In genomic region chr11:109320361-109320933, GRCm38 (mm10) we compare ENCODE assay signal across 8 mouse cellular contexts. TPM values are rescaled to one million over a fixed set of nuclear protein-coding genes. Genes with fewer than 3 reads are reported as not detected.
DNase-seq lines count a peak whose midpoint lies in the region; ATAC-seq and TF ChIP-seq lines count a peak whose summit lies in the region.

No protein-coding gene starts in this region.

- DNase-seq in lung, embryonic 14.5 days, result peak; percentile 27
- DNase-seq in lung, adult 2 months, result no peak
- DNase-seq in cerebellum, postnatal 25 days, result peak; percentile 80 to 87
- DNase-seq in layer of hippocampus, adult 18-20 months (ENCODE audit: low spot score in 2 of 2), result peak; percentile 64 to 78
- peak; percentile 94 for DNase-seq in midbrain, postnatal 0 days (ENCODE audit: low spot score)
- DNase-seq in urinary bladder, postnatal 10 days (ENCODE audit: low spot score), result no peak
- DNase-seq in gastrocnemius, adult 18-20 months (ENCODE audit: low spot score), result no peak

- H3K4me2 ChIP-seq in lung, embryonic 14.5 days, result no peak overlapping the region
- no peak overlapping the region for H3K4me2 ChIP-seq in midbrain, postnatal 0 days (ENCODE audit: low read depth, low read length, poor library complexity, severe bottlenecking)

- no peaks in the 10 kb centered on the region for H3K36me3 ChIP-seq in lung, embryonic 14.5 days (ENCODE audit: insufficient read depth)
- H3K36me3 ChIP-seq in midbrain, postnatal 0 days (ENCODE audit: insufficient read depth, low read length), result no peaks in the 10 kb centered on the region

- H3K27ac ChIP-seq in lung, embryonic 14.5 days (ENCODE audit: low read depth), result no peak overlapping the region
- H3K27ac ChIP-seq in midbrain, postnatal 0 days (ENCODE audit: low read depth, low read length), result peak overlapping the region; percentile 27; the same call in 1 of the 2 replicates

- no peaks in the 10 kb centered on the region for H3K27me3 ChIP-seq in lung, embryonic 14.5 days (ENCODE audit: insufficient read depth, low read length)
- H3K27me3 ChIP-seq in midbrain, postnatal 0 days (ENCODE audit: insufficient read depth, low read length), result no peaks in the 10 kb centered on the region

- H3K9me3 ChIP-seq in lung, embryonic 14.5 days (ENCODE audit: low read depth, low read length), result no peaks in the 10 kb centered on the region
- no peaks in the 10 kb centered on the region for H3K9me3 ChIP-seq in midbrain, postnatal 0 days (ENCODE audit: low read length)

- no peak overlapping the region for H3K4me3 ChIP-seq in lung, embryonic 14.5 days (ENCODE audit: low read depth, low read length)
- no peak overlapping the region for H3K4me3 ChIP-seq in lung, adult 2 months (replicated peaks; ENCODE audit: extremely low read depth, low read depth, low read length)
- no peak overlapping the region for H3K4me3 ChIP-seq in midbrain, postnatal 0 days (ENCODE audit: low read depth, low read length)

- no peak for TF ChIP-seq POLR2A in lung, adult 2 months (IDR thresholded peaks at IDR 0.05; ENCODE audit: borderline replicate concordance, extremely low read depth, low read depth, low read length)

- WGBS in lung, embryonic 14.5 days, result 44% methylated on average over 8 of the region's 8 CpGs
- WGBS in lung, adult 2 months, result 57% methylated on average over 8 of the region's 8 CpGs
- 27% methylated on average over 8 of the region's 8 CpGs for WGBS in midbrain, postnatal 0 days

- no peak for ATAC-seq in lung, embryonic 14.5 days (ENCODE audit: insufficient read depth)
- ATAC-seq in midbrain, postnatal 0 days (ENCODE audit: low FRiP score), result peak; percentile 90
- no peak for ATAC-seq in erythroblast, adult 5-6 weeks (replicated peaks; ENCODE audit: low FRiP score, poor library complexity, severe bottlenecking)

- H3K9ac ChIP-seq in lung, embryonic 14.5 days, result no peak overlapping the region
- H3K9ac ChIP-seq in midbrain, postnatal 0 days (replicated peaks; ENCODE audit: low read length, poor library complexity, severe bottlenecking), result no peak overlapping the region

- no peak for TF ChIP-seq CTCF in lung, embryonic 14.5 days (IDR thresholded peaks at IDR 0.05; ENCODE audit: low read depth)
- TF ChIP-seq CTCF in lung, adult 2 months (IDR thresholded peaks at IDR 0.05; ENCODE audit: insufficient read depth, low read length), result no peak
- TF ChIP-seq CTCF in midbrain, postnatal 0 days (IDR thresholded peaks at IDR 0.05), result no peak

- H3K4me1 ChIP-seq in lung, embryonic 14.5 days (ENCODE audit: insufficient read depth), result no peaks in the 10 kb centered on the region
- H3K4me1 ChIP-seq in lung, adult 2 months (ENCODE audit: control insufficient read depth, insufficient read depth, low read length), result no peaks in the 10 kb centered on the region
- no peaks in the 10 kb centered on the region for H3K4me1 ChIP-seq in midbrain, postnatal 0 days (ENCODE audit: insufficient read depth, low read length)

RNA-seq across cellular contexts. Expression of gene Rgs9, which starts 22.5 kb away (rescaled TPM):
- polyA plus RNA-seq in lung, embryonic 14.5 days (2014; fragmentation: Nextera tagmentation; extraction: Ambion mirVana), result 1.4 and 1.5 TPM in 2 replicates
- polyA plus RNA-seq in lung, adult 2 months (2012; rRNA removed), result 10.7 and 11.5 TPM in 2 replicates
- 10 to 100 TPM; 12.3 to 14.1 TPM for total RNA-seq in layer of hippocampus, adult 18-20 months (2021)
- 33.8 and 42.1 TPM in 2 replicates for total RNA-seq in midbrain, postnatal 0 days (2014; rRNA removed)
- polyA plus RNA-seq in midbrain, postnatal 0 days (2015; fragmentation: Nextera tagmentation; extraction: Ambion mirVana), result 19.3 and 23.3 TPM in 2 replicates
- 2.1 TPM in 1 of 2 replicates, not detected in the other for total RNA-seq in erythroblast, adult 5-6 weeks (2015; ENCODE audit: low replicate concordance)
- not detected in 2 replicates for total RNA-seq in erythroblast, adult 5-6 weeks (2017; ENCODE audit: low replicate concordance)
- total RNA-seq in gastrocnemius, adult 18-20 months (2021), result not detected

RNA-seq across cellular contexts. Expression of gene Gna13, which starts 42.2 kb away (rescaled TPM):
- polyA plus RNA-seq in lung, embryonic 14.5 days (2014; fragmentation: Nextera tagmentation; extraction: Ambion mirVana), result 30.7 and 33.8 TPM in 2 replicates
- polyA plus RNA-seq in lung, adult 2 months (2012; rRNA removed), result 39.3 and 42.6 TPM in 2 replicates
- total RNA-seq in layer of hippocampus, adult 18-20 months (2021), result 10 to 100 TPM; 55.5 to 59.9 TPM
- 50.3 and 61.0 TPM in 2 replicates for total RNA-seq in midbrain, postnatal 0 days (2014; rRNA removed)
- 31.1 and 35.3 TPM in 2 replicates for polyA plus RNA-seq in midbrain, postnatal 0 days (2015; fragmentation: Nextera tagmentation; extraction: Ambion mirVana)
- total RNA-seq in erythroblast, adult 5-6 weeks (2015; ENCODE audit: low replicate concordance), result 23.4 and 30.0 TPM in 2 replicates
- 23.4 TPM in 2 replicates for total RNA-seq in erythroblast, adult 5-6 weeks (2017; ENCODE audit: low replicate concordance)
- 10 to 100 TPM; 24.3 to 32.4 TPM for total RNA-seq in gastrocnemius, adult 18-20 months (2021)

Comparison
In these comparisons a context has a peak if more than half of its experiments do, and no peak if none do; other contexts are left out.
1. DNase-seq: peak in lung, embryonic 14.5 days (single experiment), cerebellum, postnatal 25 days (2 of 2), layer of hippocampus, adult 18-20 months (2 of 2) and midbrain, postnatal 0 days (single experiment); none in lung, adult 2 months (single experiment), urinary bladder, postnatal 10 days (single experiment) and gastrocnemius, adult 18-20 months (single experiment).
2. RNA of gene Rgs9, which starts 22.5 kb away (total RNA-seq): 33.8 to 42.1 TPM in midbrain, postnatal 0 days and 12.3 to 14.1 TPM in layer of hippocampus, adult 18-20 months; not detected in gastrocnemius, adult 18-20 months and 2.1 TPM in erythroblast, adult 5-6 weeks; every median in the first group is over 4 times any median in the second.